Mouse (Mus musculus) urinary bladder, postnatal 25 days (tissue): Measurements from ENCODE around the gene Zdhhc14.

ENCODE experiments used
- DNase-seq: peaks from one replicate; pipeline ENCODE4 v3.0.0; 2022; ENCODE audit warnings: low spot score

Gene Zdhhc14

GRCm38 (mm10) chr17:5741061-5741460 lies 248.7 kb downstream of the Zdhhc14 start:
- no peak for DNase-seq

DNA sequence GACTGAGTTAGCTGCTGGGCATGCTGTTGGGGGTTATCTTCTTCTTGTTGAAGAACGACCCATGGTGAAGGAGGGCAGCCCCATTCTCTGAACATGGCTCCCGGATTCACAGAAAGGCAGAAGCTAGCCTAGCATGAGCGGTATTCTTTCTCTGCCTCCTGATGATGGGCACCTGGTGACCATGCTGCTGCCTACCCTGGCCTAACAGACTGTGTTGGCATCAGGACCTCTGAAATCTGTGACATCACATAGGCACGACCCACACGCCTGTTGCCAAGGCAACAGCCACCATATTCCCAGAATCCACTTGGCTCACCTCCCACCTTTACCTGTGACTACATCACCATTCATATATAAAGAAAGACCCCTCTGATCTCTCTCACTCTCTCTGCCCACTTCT lies 251.7 kb downstream of the Zdhhc14 start:
- DNase-seq = no peak

- DNase-seq = no peak
Measured at GRCm38 (mm10) chr17:5746378-5746777, 254.0 kb downstream of the Zdhhc14 start.

DNA sequence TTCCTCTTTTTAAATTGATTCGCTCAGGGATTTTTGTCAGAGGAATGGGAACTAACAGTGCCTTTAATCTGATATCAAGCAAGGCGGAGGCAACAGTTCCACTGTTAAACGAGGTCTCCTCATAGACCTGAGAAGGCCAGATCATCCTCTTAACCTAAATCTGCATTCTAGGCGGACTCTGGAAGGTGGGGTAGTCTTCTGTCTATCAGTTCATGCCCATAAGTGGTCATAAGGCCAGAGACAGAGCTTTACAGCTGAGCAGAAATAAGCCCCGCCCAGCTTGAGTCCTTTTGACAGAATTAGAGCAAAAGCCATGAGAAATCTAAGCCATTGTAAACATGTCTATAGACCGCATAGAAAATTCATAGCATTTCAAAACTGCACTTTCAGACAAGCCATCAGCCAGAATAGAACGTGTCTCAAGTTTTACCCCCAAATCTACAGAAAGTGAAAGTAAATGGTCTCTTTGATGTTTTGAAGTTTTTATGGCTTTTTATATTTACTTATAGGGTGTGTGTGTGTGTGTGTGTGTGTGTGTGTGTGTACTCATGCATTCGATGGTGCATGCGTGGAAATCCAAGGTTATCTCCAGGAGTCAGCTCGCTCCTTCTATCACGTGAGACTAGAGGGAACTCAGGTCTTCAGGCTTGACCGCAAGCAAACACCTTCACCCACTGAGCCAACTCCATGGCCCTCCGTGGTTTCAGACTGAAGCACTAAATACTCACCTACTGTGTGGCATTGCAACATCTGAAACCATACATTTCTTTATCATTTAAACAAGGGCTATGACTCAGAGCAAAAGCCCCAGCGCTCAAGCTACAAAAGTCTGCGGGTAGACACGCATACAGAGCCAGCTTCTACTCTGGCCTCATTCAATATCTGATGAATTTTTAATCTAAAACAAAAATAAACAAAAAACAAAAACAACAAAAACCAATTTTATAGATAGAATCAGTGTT lies 255.5 kb downstream of the Zdhhc14 start:
- DNase-seq = no peak

DNA sequence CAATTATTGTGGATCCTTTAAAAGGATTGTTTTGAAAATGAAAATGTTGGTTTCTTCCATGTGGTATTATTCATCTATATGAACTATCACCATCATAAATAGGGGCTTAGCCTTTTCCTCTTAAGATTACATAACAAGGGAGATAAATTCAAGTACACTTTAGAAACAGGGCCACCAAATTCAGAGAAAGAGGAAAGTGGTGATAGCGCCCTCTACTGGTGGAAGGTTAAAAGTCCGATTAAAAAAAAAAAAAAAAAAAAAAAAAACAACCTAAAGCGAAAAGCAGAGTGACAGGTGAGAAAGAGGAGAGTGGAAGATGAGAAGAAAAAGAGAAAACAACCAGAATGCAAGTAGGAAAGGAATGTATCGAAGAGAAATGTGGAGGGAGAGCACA lies 256.1 kb downstream of the Zdhhc14 start:
- DNase-seq = peak; percentile 31

DNA sequence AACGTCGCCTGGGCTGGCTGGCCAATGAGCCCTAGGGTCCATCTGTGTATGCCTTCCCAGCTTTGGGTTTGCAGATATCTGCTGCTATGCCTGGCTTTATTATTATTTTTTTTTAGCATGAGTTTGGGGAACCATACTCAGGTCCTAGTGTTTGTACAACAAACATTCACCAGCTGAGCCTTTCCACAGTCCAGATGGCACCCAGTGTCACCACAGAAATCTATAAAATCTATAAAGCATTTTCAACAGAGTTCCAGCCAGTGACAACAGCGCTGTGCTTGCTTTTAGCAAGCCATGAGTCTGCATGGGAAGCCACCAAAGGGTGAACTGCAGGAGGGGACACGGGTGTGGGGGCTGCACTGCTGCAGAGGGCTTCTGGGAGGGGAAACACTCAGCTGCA lies 257.9 kb downstream of the Zdhhc14 start:
- DNase-seq = no peak

- no peak for DNase-seq
Measured at GRCm38 (mm10) chr17:5751066-5751465, 258.7 kb downstream of the Zdhhc14 start.

DNA sequence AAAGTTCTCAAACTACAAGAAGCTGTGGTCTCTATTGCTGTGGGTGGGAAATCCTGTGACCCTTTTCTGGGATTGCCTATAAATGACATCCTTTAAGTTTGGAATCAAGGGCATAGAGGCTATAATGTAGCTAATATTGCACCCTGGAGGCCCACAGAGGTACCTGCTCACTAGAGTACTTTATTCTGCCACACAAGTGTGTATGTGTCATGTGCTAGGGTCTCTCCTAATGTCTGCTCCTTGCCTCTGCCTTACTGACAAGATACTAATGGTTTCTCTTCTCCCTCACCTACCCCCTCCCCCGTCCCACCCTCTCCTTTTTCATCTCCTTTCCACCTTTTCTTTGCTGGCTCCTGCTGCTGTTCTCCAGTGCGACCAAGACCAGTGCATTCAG lies 260.0 kb downstream of the Zdhhc14 start:
- no peak for DNase-seq

- peak; percentile 84 for DNase-seq
Measured at GRCm38 (mm10) chr17:5752716-5753585, 260.6 kb downstream of the Zdhhc14 start.

- DNase-seq = no peak
Measured at GRCm38 (mm10) chr17:5755489-5755888, 263.1 kb downstream of the Zdhhc14 start.

GRCm38 (mm10) chr17:5756065-5756464 lies 263.7 kb downstream of the Zdhhc14 start:
- no peak for DNase-seq

DNA sequence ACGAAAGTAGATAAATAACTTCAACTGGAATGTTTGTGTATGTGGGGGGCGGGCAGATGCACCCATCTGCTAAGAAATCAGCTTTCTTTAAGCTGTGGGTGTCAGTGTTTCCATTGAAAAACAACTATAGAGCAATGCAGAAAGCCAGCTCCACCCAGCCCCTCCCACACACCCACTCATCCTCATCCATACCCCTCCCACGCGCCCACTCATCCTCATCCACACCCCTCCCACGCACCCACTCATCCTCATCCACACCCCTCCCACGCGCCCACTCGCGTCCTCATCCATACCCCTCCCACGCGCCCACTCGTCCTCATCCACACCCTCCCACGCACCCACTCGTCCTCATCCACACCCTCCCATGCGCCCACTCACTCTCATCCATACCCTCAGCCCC lies 264.5 kb downstream of the Zdhhc14 start:
- DNase-seq = no peak

DNA sequence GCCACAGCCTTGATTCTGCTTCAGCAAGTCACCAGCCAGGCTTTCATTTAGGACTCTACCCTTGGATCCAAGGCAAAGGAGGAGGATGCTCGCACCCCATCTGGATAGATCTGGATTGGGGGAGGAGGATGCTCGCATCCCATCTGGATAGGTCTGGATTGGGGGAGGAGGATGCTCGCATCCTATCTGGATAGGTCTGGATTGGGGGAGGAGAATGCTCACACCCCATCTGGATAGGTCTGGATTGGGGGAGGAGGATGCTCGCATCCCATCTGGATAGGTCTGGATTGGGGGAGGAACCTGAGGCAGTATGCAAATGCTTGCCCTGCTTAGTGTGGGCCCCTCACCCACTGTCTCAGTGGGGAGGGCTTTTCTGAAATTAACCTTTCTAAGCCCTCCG lies 271.4 kb downstream of the Zdhhc14 start:
- DNase-seq = no peak

DNA sequence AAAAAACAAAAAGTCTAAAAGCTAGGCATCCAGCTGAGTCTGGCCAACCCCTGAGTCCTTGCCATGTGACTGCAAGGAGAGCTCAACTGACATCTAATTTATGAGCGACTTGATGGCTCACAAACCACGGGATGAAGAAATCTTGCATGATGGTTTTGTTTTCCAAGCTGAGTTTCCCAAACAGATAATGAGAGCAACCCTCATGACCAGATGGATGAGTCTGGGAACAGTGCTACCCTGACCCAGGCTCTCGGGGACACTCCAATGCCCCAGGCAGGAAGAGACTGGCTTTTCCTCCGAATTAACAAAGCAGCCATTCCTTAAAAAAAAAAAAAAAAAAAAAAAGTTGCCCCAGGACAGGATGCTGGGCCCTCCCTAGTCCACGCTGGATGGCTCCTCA lies 271.9 kb downstream of the Zdhhc14 start:
- no peak for DNase-seq

GRCm38 (mm10) chr17:5765746-5766145 lies 273.4 kb downstream of the Zdhhc14 start:
- DNase-seq = no peak

GRCm38 (mm10) chr17:5768164-5768705 lies 275.9 kb downstream of the Zdhhc14 start:
- DNase-seq = no peak

GRCm38 (mm10) chr17:5768810-5769520 lies 276.6 kb downstream of the Zdhhc14 start:
- DNase-seq = no peak

- peak; percentile 39 for DNase-seq
Measured at GRCm38 (mm10) chr17:5769776-5770175, 277.4 kb downstream of the Zdhhc14 start.

DNA sequence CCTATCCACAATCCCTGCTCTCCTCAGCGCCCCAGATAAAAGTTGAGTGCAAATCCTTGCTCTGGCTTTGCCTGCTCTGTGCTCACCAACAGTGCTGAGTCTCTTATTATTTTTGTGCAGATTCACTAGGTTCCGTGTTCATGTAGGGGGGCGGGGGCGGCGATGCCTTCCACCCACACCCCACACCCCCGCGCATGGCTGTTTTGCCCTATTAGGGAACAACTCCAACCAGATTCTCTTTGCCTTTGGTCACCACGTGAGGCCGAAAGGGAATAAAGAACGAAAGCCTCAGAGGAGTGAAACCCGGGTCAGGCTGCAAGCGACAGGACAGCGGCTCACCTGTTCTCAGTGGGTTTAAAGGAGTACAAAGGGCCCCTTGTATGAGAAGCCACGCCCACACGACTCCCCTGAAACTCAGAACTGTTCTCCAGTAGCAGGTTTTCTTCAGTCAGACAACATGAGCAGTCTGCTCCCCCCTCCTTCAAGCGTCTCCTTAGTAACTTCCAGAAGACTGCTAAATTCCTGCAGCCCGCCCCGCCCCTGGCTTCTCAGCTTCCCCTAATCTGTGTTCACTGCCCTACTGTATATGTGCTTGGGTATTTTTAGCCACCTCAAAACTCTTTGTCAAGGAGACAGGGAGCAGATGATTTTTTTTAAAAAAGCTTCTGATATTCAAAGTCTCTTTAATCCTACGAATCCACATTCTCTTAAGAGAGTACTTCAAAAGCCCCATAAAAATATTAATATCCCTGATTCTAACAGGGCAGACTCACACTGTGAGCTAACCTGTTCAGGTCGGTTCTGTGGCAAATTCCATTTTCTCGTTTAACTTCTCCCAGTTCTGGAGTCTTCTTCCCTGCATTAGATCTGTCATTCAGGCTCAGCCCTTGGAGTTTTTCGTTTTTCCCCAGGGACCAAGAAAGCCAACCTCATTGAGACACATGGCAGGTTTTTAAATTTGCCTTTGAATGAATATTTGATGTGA lies 278.2 kb downstream of the Zdhhc14 start:
- peak; percentile 57 for DNase-seq

- DNase-seq = no peak
Measured at GRCm38 (mm10) chr17:5780213-5780975, 288.0 kb downstream of the Zdhhc14 start.
